Mouse (Mus musculus): Measurements from ENCODE around the gene Gfod2.

GRCm38 (mm10) chr8:105773441-105773861 lies 15.0 kb upstream of the Gfod2 start:
- TF ChIP-seq CTCF (IDR thresholded peaks at IDR 0.05; ENCODE audit: extremely low read depth, insufficient read depth, low read length), result no peak
- no peak for TF ChIP-seq POLR2A (IDR thresholded peaks at IDR 0.05; ENCODE audit: extremely low read depth, insufficient read depth, low read length)

Measured in cortical plate, adult 2 months (tissue).